Mouse (Mus musculus) hindbrain, embryonic 11.5 days (tissue): ENCODE measurements around the gene Rfxank. TPM values are rescaled to one million over a fixed set of nuclear protein-coding genes. Genes with fewer than 3 reads are reported as not detected.
A peak's percentile ranks its signal among the peaks of the same experiment; 100 is the strongest.

Experiments used
- ATAC-seq: fragments of 200-750 bp; cut with Nextera tagmentation; 2 replicates; pipeline ENCODE4 v1.8.0; 2017; ENCODE audit warnings: mild to moderate bottlenecking, moderate TSS enrichment, moderate library complexity; ENCODE audit not compliant: low FRiP score
- DNase-seq: peaks from one replicate; pipeline ENCODE4 v3.0.0-alpha.2; 2015; ENCODE audit warnings: low spot score
- H3K27ac ChIP-seq: fragments of 300-500 bp; sonication (generic); 2 replicates; pipeline ENCODE4 v1.5.1; 2014; ENCODE audit warnings: mild to moderate bottlenecking, low read depth, low read length
- H3K27me3 ChIP-seq: fragments of 300-500 bp; sonication (generic); 2 replicates; pipeline ENCODE4 v1.6.1; 2014; ENCODE audit warnings: mild to moderate bottlenecking, low read length, moderate library complexity, mixed read lengths; ENCODE audit not compliant: control insufficient read depth, insufficient read depth
- H3K36me3 ChIP-seq: fragments of 300-500 bp; sonication (generic); 2 replicates; pipeline ENCODE4 v1.6.1; 2014; ENCODE audit warnings: mild to moderate bottlenecking, low read length, moderate library complexity, mixed read lengths; ENCODE audit not compliant: control insufficient read depth, insufficient read depth
- H3K4me1 ChIP-seq: fragments of 300-500 bp; sonication (generic); replicated peaks from 2 replicates; pipeline ENCODE4 v1.6.1; 2014; ENCODE audit warnings: low read length, mixed read lengths; ENCODE audit not compliant: control insufficient read depth, insufficient read depth
- H3K4me2 ChIP-seq: fragments of 300-500 bp; sonication (generic); replicated peaks from 2 replicates; pipeline ENCODE4 v1.6.1; 2014; ENCODE audit warnings: mild to moderate bottlenecking, low read depth, low read length
- H3K4me3 ChIP-seq: fragments of 300-500 bp; sonication (generic); 2 replicates; pipeline ENCODE4 v1.5.1; 2014; ENCODE audit warnings: low read depth, low read length
- H3K9ac ChIP-seq: fragments of 300-500 bp; sonication (generic); 2 replicates; pipeline ENCODE4 v1.6.1; 2014; ENCODE audit warnings: low read depth, low read length
- H3K9me3 ChIP-seq: fragments of 300-500 bp; sonication (generic); 2 replicates; pipeline ENCODE4 v1.6.1; 2016; ENCODE audit warnings: low read length; ENCODE audit not compliant: control insufficient read depth
- WGBS: fragments of 180-500 bp; shearing (Covaris S2); extraction: QIAGEN DNeasy Blood & Tissue Kit; methylation state at CpG from one replicate; pipeline ENCODE4 v1.1.7; 2014; 5-methylcytosine and 5-hydroxymethylcytosine counted together
- polyA plus RNA-seq: library from polyadenylated mRNA; unstranded; fragments of >200 nt; fragmentation: Nextera tagmentation; extraction: Ambion mirVana; gene quantifications from 2 replicates; pipeline ENCODE4 v1.2.1, GENCODE M21; 2014

Gene Rfxank
- polyA plus RNA-seq, 1 experiment from 2014 or later, result 14.6 TPM

GRCm38 (mm10) chr8:70086151-70086550, 52.8 kb downstream of the Rfxank start:
- Histone ChIP-seq H3K27ac (no peak overlapping the region), H3K9me3 (no peaks in the 10 kb centered on the region), H3K36me3 (no peaks in the 10 kb centered on the region), H3K27me3 (peaks cover 70% of the 10 kb centered on the region), H3K4me3 (no peak overlapping the region; the same call in 1 of the 2 replicates), H3K4me1 (peaks cover 18% of the 10 kb centered on the region), H3K9ac (no peak overlapping the region), H3K4me2 (no peak overlapping the region)
- DNase-seq (no peak), ATAC-seq (no peak)
- 48% methylated on average over 1 of the region's 1 CpGs for WGBS

GRCm38 (mm10) chr8:70084191-70085065, 54.5 kb downstream of the Rfxank start:
- ATAC-seq, result no peak

GRCm38 (mm10) chr8:70083285-70083684, 55.7 kb downstream of the Rfxank start, which contains the start of gene Hapln4:
TSS of gene Hapln4 (plus strand) at chr8:70083457.
- Histone ChIP-seq H3K4me3 (peak within 1 kb of the TSS; percentile 35), H3K4me1 (peaks cover 13% of the 10 kb centered on the region), H3K27me3 (peaks cover 56% of the 10 kb centered on the region), H3K9me3 (no peaks in the 10 kb centered on the region), H3K4me2 (peak within 1 kb of the TSS; percentile 63), H3K27ac (no peak within 1 kb of the TSS), H3K36me3 (no peaks in the 10 kb centered on the region), H3K9ac (peak within 1 kb of the TSS; percentile 31)
- ATAC-seq (peak; percentile 33; the same call in 1 of the 2 replicates), DNase-seq (peak; percentile 79)
- under 1% methylated on average over 24 of the region's 26 CpGs for WGBS

More at GRCm38 (mm10) chr8:70084191-70085065, 54.5 kb downstream of the Rfxank start:
- WGBS, result 2% methylated on average over 64 of the region's 71 CpGs
- peak overlapping the region; percentile 63 for H3K4me2 ChIP-seq
- peak; percentile 62 for DNase-seq
- no peaks in the 10 kb centered on the region for H3K36me3 ChIP-seq
- H3K4me1 ChIP-seq, result peaks cover 16% of the 10 kb centered on the region
- H3K9me3 ChIP-seq, result no peaks in the 10 kb centered on the region
- H3K4me3 ChIP-seq, result peak overlapping the region; percentile 35
- H3K9ac ChIP-seq, result peak overlapping the region; percentile 31
- peaks cover 67% of the 10 kb centered on the region for H3K27me3 ChIP-seq
- no peak overlapping the region for H3K27ac ChIP-seq

GRCm38 (mm10) chr8:70081976-70082375, 57.0 kb downstream of the Rfxank start:
- ATAC-seq, result no peak
- Histone ChIP-seq H3K9me3 (no peaks in the 10 kb centered on the region), H3K4me1 (peaks cover 10% of the 10 kb centered on the region), H3K4me2 (no peak overlapping the region), H3K27ac (no peak overlapping the region), H3K4me3 (no peak overlapping the region), H3K27me3 (peaks cover 43% of the 10 kb centered on the region), H3K9ac (no peak overlapping the region), H3K36me3 (no peaks in the 10 kb centered on the region)
- no peak for DNase-seq
- 97% methylated on average over 2 of the region's 2 CpGs for WGBS

Other genes with a start within 250 kb of the Rfxank start
- gene Tssk6, start 237.0 kb downstream of the Rfxank start, polyA plus RNA-seq, result 4.2 and 4.3 TPM in 2 replicates
- gene Ndufa13, start 236.6 kb downstream of the Rfxank start, polyA plus RNA-seq, result 169 and 174 TPM in 2 replicates
- 4.6 and 6.1 TPM in 2 replicates for gene Yjefn3, start 236.4 kb downstream of the Rfxank start, polyA plus RNA-seq
- 48.8 and 62.0 TPM in 2 replicates for gene Gatad2a, start 142.8 kb downstream of the Rfxank start, polyA plus RNA-seq
- 51.1 and 52.1 TPM in 2 replicates for gene Mau2, start 96.4 kb downstream of the Rfxank start, polyA plus RNA-seq
- 34.5 and 35.4 TPM in 2 replicates for gene Sugp1, start 96.3 kb downstream of the Rfxank start, polyA plus RNA-seq
- gene Tm6sf2, start 66.2 kb downstream of the Rfxank start, polyA plus RNA-seq, result 0.86 and 1.4 TPM in 2 replicates
- gene Hapln4, start 55.7 kb downstream of the Rfxank start, polyA plus RNA-seq, result 0.22 TPM in 1 of 2 replicates, not detected in the other
- 71.3 and 74.5 TPM in 2 replicates for gene Ncan, start 18.3 kb downstream of the Rfxank start, polyA plus RNA-seq
- gene Nr2c2ap, start 7.8 kb downstream of the Rfxank start, polyA plus RNA-seq, result 16.7 and 19.2 TPM in 2 replicates
- 48.4 and 49.0 TPM in 2 replicates for gene Borcs8, start 345 bp upstream of the Rfxank start, polyA plus RNA-seq
- gene Mef2b, start 557 bp upstream of the Rfxank start, polyA plus RNA-seq, result 0.28 and 0.32 TPM in 2 replicates
- 22.3 and 24.3 TPM in 2 replicates for gene Tmem161a, start 33.2 kb upstream of the Rfxank start, polyA plus RNA-seq
- 1.5 and 2.0 TPM in 2 replicates for gene Slc25a42, start 73.2 kb upstream of the Rfxank start, polyA plus RNA-seq
- 46.5 and 46.8 TPM in 2 replicates for gene Sugp2, start 95.1 kb upstream of the Rfxank start, polyA plus RNA-seq
- 34.0 and 37.5 TPM in 2 replicates for gene Armc6, start 95.3 kb upstream of the Rfxank start, polyA plus RNA-seq
- gene Homer3, start 143.7 kb upstream of the Rfxank start, polyA plus RNA-seq, result 50.4 and 51.6 TPM in 2 replicates
- 43.3 and 50.1 TPM in 2 replicates for gene Ddx49, start 163.3 kb upstream of the Rfxank start, polyA plus RNA-seq
- gene Cope, start 163.4 kb upstream of the Rfxank start, polyA plus RNA-seq, result 268 and 278 TPM in 2 replicates
- gene Cers1, start 176.6 kb upstream of the Rfxank start, polyA plus RNA-seq, result 5.7 and 6.2 TPM in 2 replicates
- 1.3 TPM in 2 replicates for gene Gdf1, start 190.7 kb upstream of the Rfxank start, polyA plus RNA-seq
- gene Upf1, start 214.1 kb upstream of the Rfxank start, polyA plus RNA-seq, result 21.4 TPM in 2 replicates
- 0.08 and 0.11 TPM in 2 replicates for gene Comp, start 234.4 kb upstream of the Rfxank start, polyA plus RNA-seq